Comparison of ENCODE assay signal across 26 mouse cellular contexts in genomic region chr8:117792616-117793144, GRCm38 (mm10). TPM values are rescaled to one million over a fixed set of nuclear protein-coding genes. Genes with fewer than 3 reads are reported as not detected.
DNase-seq lines count a peak whose midpoint lies in the region; ATAC-seq and TF ChIP-seq lines count a peak whose summit lies in the region.
"Had no signal": no experiment of that assay in that cellular context is flagged by ENCODE, and none has a peak within 500 bp of the region (broad histone marks: within the 10 kb centered on the region; RNA-seq: fewer than 3 reads in every experiment).

No protein-coding gene starts in this region.

- peak; percentile 15 for DNase-seq in embryonic facial prominence, embryonic 14.5 days (ENCODE audit: low spot score)
- DNase-seq in embryonic facial prominence, embryonic 10.5 days (ENCODE audit: low spot score): no peak
- peak; percentile 64 for DNase-seq in midbrain, embryonic 11.5 days (ENCODE audit: low spot score, missing footprints)
- DNase-seq in midbrain, postnatal 0 days (ENCODE audit: low spot score): no peak
- DNase-seq in adrenal gland, postnatal 36 days: peak; percentile 49 to 65
- DNase-seq in retina, postnatal 1 day: peak; percentile 37
- no peak for DNase-seq in spleen, adult 18-20 months
- DNase-seq: cerebellum, adult 9-10 months; forebrain, postnatal 0 days; heart, postnatal 14 days; kidney, adult 11 months; kidney, postnatal 36 days; right cerebral cortex, postnatal 14 days; thymus, postnatal 25 days had no signal

- no peak overlapping the region for H3K4me2 ChIP-seq in embryonic facial prominence, embryonic 14.5 days (ENCODE audit: low read depth, low read length)
- H3K4me2 ChIP-seq in midbrain, embryonic 11.5 days: no peak overlapping the region
- no peak overlapping the region for H3K4me2 ChIP-seq in midbrain, postnatal 0 days (ENCODE audit: low read depth, low read length, poor library complexity, severe bottlenecking)
- H3K4me2 ChIP-seq: embryonic facial prominence, embryonic 15.5 days; forebrain, embryonic 12.5 days; hindbrain, embryonic 15.5 days; kidney, embryonic 15.5 days; limb, embryonic 12.5 days; liver, embryonic 15.5 days; lung, embryonic 15.5 days; neural tube, embryonic 13.5 days had no signal

- no peak overlapping the region for H3K27ac ChIP-seq in embryonic facial prominence, embryonic 14.5 days (replicated peaks; ENCODE audit: low read depth, low read length)
- H3K27ac ChIP-seq in embryonic facial prominence, embryonic 10.5 days (replicated peaks): no peak overlapping the region
- H3K27ac ChIP-seq in midbrain, embryonic 11.5 days (ENCODE audit: low read depth, low read length): no peak overlapping the region
- no peak overlapping the region for H3K27ac ChIP-seq in midbrain, postnatal 0 days (ENCODE audit: low read depth, low read length)
- H3K27ac ChIP-seq: embryonic facial prominence, embryonic 15.5 days; forebrain, embryonic 12.5 days; hindbrain, embryonic 15.5 days; kidney, embryonic 15.5 days; layer of hippocampus, adult 2 months; left cerebral cortex, adult 2 months; limb, embryonic 12.5 days; liver, embryonic 15.5 days; lung, embryonic 15.5 days; neural tube, embryonic 13.5 days had no signal

- H3K4me1 ChIP-seq in embryonic facial prominence, embryonic 14.5 days (ENCODE audit: control insufficient read depth, insufficient read depth, low read length): no peaks in the 10 kb centered on the region
- H3K4me1 ChIP-seq in embryonic facial prominence, embryonic 10.5 days: no peaks in the 10 kb centered on the region
- H3K4me1 ChIP-seq in midbrain, embryonic 11.5 days (ENCODE audit: control insufficient read depth, insufficient read depth, low read length): no peaks in the 10 kb centered on the region
- no peaks in the 10 kb centered on the region for H3K4me1 ChIP-seq in midbrain, postnatal 0 days (ENCODE audit: insufficient read depth, low read length)
- H3K4me1 ChIP-seq: embryonic facial prominence, embryonic 15.5 days; forebrain, embryonic 12.5 days; kidney, embryonic 15.5 days; liver, embryonic 15.5 days; lung, embryonic 15.5 days had no signal

- H3K9ac ChIP-seq in embryonic facial prominence, embryonic 14.5 days (ENCODE audit: low read depth, low read length): no peak overlapping the region
- no peak overlapping the region for H3K9ac ChIP-seq in midbrain, embryonic 11.5 days (ENCODE audit: low read length)
- no peak overlapping the region for H3K9ac ChIP-seq in midbrain, postnatal 0 days (replicated peaks; ENCODE audit: low read length, poor library complexity, severe bottlenecking)
- H3K9ac ChIP-seq: embryonic facial prominence, embryonic 15.5 days; forebrain, embryonic 12.5 days; forebrain, postnatal 0 days; hindbrain, embryonic 15.5 days; kidney, embryonic 15.5 days; limb, embryonic 12.5 days; liver, embryonic 15.5 days; lung, embryonic 15.5 days; neural tube, embryonic 13.5 days had no signal

- no peaks in the 10 kb centered on the region for H3K9me3 ChIP-seq in embryonic facial prominence, embryonic 14.5 days (ENCODE audit: control insufficient read depth, low read length)
- H3K9me3 ChIP-seq in embryonic facial prominence, embryonic 10.5 days: no peaks in the 10 kb centered on the region
- H3K9me3 ChIP-seq in midbrain, embryonic 11.5 days (ENCODE audit: control insufficient read depth, low read length): no peaks in the 10 kb centered on the region
- H3K9me3 ChIP-seq in midbrain, postnatal 0 days (ENCODE audit: low read length): no peaks in the 10 kb centered on the region
- H3K9me3 ChIP-seq: embryonic facial prominence, embryonic 15.5 days; forebrain, embryonic 12.5 days; hindbrain, embryonic 15.5 days; kidney, embryonic 15.5 days; limb, embryonic 12.5 days; liver, embryonic 15.5 days; lung, embryonic 15.5 days; neural tube, embryonic 13.5 days had no signal

- peaks cover 85% of the 10 kb centered on the region for H3K36me3 ChIP-seq in embryonic facial prominence, embryonic 14.5 days (ENCODE audit: control insufficient read depth, insufficient read depth, low read length)
- H3K36me3 ChIP-seq in embryonic facial prominence, embryonic 10.5 days (replicated peaks): peaks cover 100% of the 10 kb centered on the region
- H3K36me3 ChIP-seq in midbrain, embryonic 11.5 days (ENCODE audit: control insufficient read depth, insufficient read depth, low read length): peaks cover 12% of the 10 kb centered on the region
- H3K36me3 ChIP-seq in midbrain, postnatal 0 days (ENCODE audit: insufficient read depth, low read length): peaks cover 26% of the 10 kb centered on the region

- WGBS in embryonic facial prominence, embryonic 14.5 days: 73% methylated on average over 19 of the region's 19 CpGs
- WGBS in embryonic facial prominence, embryonic 10.5 days: 79% methylated on average over 19 of the region's 19 CpGs
- WGBS in midbrain, embryonic 11.5 days: 70% methylated on average over 19 of the region's 19 CpGs
- 64% methylated on average over 19 of the region's 19 CpGs for WGBS in midbrain, postnatal 0 days

- H3K4me3 ChIP-seq in embryonic facial prominence, embryonic 14.5 days (ENCODE audit: low read depth, low read length): no peak overlapping the region
- no peak overlapping the region for H3K4me3 ChIP-seq in embryonic facial prominence, embryonic 10.5 days
- H3K4me3 ChIP-seq in midbrain, embryonic 11.5 days (ENCODE audit: low read depth, low read length): no peak overlapping the region
- H3K4me3 ChIP-seq in midbrain, postnatal 0 days (ENCODE audit: low read depth, low read length): no peak overlapping the region
- H3K4me3 ChIP-seq: embryonic facial prominence, embryonic 15.5 days; forebrain, embryonic 12.5 days; hindbrain, embryonic 15.5 days; kidney, embryonic 15.5 days; layer of hippocampus, adult 2 months; left cerebral cortex, adult 2 months; limb, embryonic 12.5 days; liver, embryonic 15.5 days; lung, embryonic 15.5 days; neural tube, embryonic 13.5 days had no signal

- ATAC-seq in embryonic facial prominence, embryonic 14.5 days (ENCODE audit: low read depth): 0 out of 2 replicates have a peak, but pooled peaks have one; percentile 58
- ATAC-seq in midbrain, embryonic 11.5 days (ENCODE audit: low FRiP score): peak; percentile 63; the same call in 1 of the 2 replicates
- ATAC-seq in midbrain, postnatal 0 days (ENCODE audit: low FRiP score): no peak
- ATAC-seq: CD4-positive, CD25-positive, alpha-beta regulatory T cell, adult 4 months; forebrain, postnatal 0 days; inflammation-experienced regulatory T-cells, adult 6 months had no signal

- H3K27me3 ChIP-seq in embryonic facial prominence, embryonic 14.5 days (replicated peaks; ENCODE audit: control insufficient read depth, insufficient read depth, low read length): no peaks in the 10 kb centered on the region
- no peaks in the 10 kb centered on the region for H3K27me3 ChIP-seq in embryonic facial prominence, embryonic 10.5 days (replicated peaks; ENCODE audit: low read depth, poor library complexity, severe bottlenecking)
- no peaks in the 10 kb centered on the region for H3K27me3 ChIP-seq in midbrain, embryonic 11.5 days (ENCODE audit: control insufficient read depth, insufficient read depth, low read length)
- H3K27me3 ChIP-seq in midbrain, postnatal 0 days (ENCODE audit: insufficient read depth, low read length): no peaks in the 10 kb centered on the region
- H3K27me3 ChIP-seq: embryonic facial prominence, embryonic 15.5 days; forebrain, embryonic 12.5 days; hindbrain, embryonic 15.5 days; kidney, embryonic 15.5 days; limb, embryonic 12.5 days; liver, embryonic 15.5 days; lung, embryonic 15.5 days; neural tube, embryonic 13.5 days had no signal

- no peak for TF ChIP-seq CTCF in midbrain, postnatal 0 days (IDR thresholded peaks at IDR 0.05)

RNA-seq across cellular contexts. Expression of gene Mphosph6, which starts 9.1 kb away (rescaled TPM):
- polyA plus RNA-seq in embryonic facial prominence, embryonic 14.5 days (2014; fragmentation: Nextera tagmentation; extraction: Ambion mirVana): 50.8 and 55.2 TPM in 2 replicates
- polyA plus RNA-seq in embryonic facial prominence, embryonic 10.5 days (2016; fragmentation: Nextera tagmentation; extraction: Ambion mirVana): 63.1 and 67.0 TPM in 2 replicates
- 59.0 and 61.4 TPM in 2 replicates for polyA plus RNA-seq in midbrain, embryonic 11.5 days (2014; fragmentation: Nextera tagmentation; extraction: Ambion mirVana)
- 18.5 and 20.6 TPM in 2 replicates for total RNA-seq in midbrain, postnatal 0 days (2014; rRNA removed)
- 29.4 and 31.4 TPM in 2 replicates for polyA plus RNA-seq in midbrain, postnatal 0 days (2015; fragmentation: Nextera tagmentation; extraction: Ambion mirVana)
- 10 to 100 TPM; 14.3 to 16.2 TPM for total RNA-seq in adrenal gland, postnatal 36 days (2021)

Comparison
In these comparisons a context has a peak if more than half of its experiments do, and no peak if none do; other contexts are left out.
1. DNase-seq: peak in embryonic facial prominence, embryonic 14.5 days (single experiment), midbrain, embryonic 11.5 days (single experiment), adrenal gland, postnatal 36 days (2 of 2) and retina, postnatal 1 day (single experiment); none in embryonic facial prominence, embryonic 10.5 days (single experiment), midbrain, postnatal 0 days (single experiment) and spleen, adult 18-20 months (0 of 2).